Mouse (Mus musculus): ENCODE measurements around the gene Hsd11b2. TPM values are rescaled to one million over a fixed set of nuclear protein-coding genes. Genes with fewer than 3 reads are reported as not detected.
"Not testable (repeated sequence)": the region's sequence is repeated elsewhere in the genome, so short reads cannot be mapped to it uniquely, and the experiment has no call there.

Gene Hsd11b2
- polyA plus RNA-seq, 1 experiment from 2014 or later: 2.2 TPM

- no peak overlapping the region for H3K27ac ChIP-seq (ENCODE audit: low read length)
- no peaks in the 10 kb centered on the region for H3K36me3 ChIP-seq (ENCODE audit: control insufficient read depth, insufficient read depth, low read length)
- no peak for ATAC-seq (ENCODE audit: low read depth)
- WGBS: 82% methylated on average over 3 of the region's 3 CpGs
- H3K9ac ChIP-seq (ENCODE audit: low read length): no peak overlapping the region
- no peaks in the 10 kb centered on the region for H3K9me3 ChIP-seq (ENCODE audit: control insufficient read depth, low read length)
- peaks cover 20% of the 10 kb centered on the region for H3K4me1 ChIP-seq (replicated peaks; ENCODE audit: control insufficient read depth, insufficient read depth, low read length)
- H3K4me3 ChIP-seq (ENCODE audit: low read length): no peak overlapping the region
- H3K27me3 ChIP-seq (ENCODE audit: control insufficient read depth, insufficient read depth, low read depth, low read length): no peaks in the 10 kb centered on the region
- H3K4me2 ChIP-seq (ENCODE audit: low read depth, low read length): no peak overlapping the region
Measured at GRCm38 (mm10) chr8:105562863-105563262, 44.3 kb downstream of the Hsd11b2 start.

GRCm38 (mm10) chr8:105563871-105564270, 45.3 kb downstream of the Hsd11b2 start:
- Histone ChIP-seq H3K36me3 (ENCODE audit: control insufficient read depth, insufficient read depth, low read length) (no peaks in the 10 kb centered on the region), H3K9me3 (ENCODE audit: control insufficient read depth, low read length) (no peaks in the 10 kb centered on the region), H3K4me3 (ENCODE audit: low read length) (no peak overlapping the region), H3K4me1 (replicated peaks; ENCODE audit: control insufficient read depth, insufficient read depth, low read length) (peaks cover 20% of the 10 kb centered on the region), H3K9ac (ENCODE audit: low read length) (no peak overlapping the region), H3K27me3 (ENCODE audit: control insufficient read depth, insufficient read depth, low read depth, low read length) (no peaks in the 10 kb centered on the region), H3K27ac (ENCODE audit: low read length) (no peak overlapping the region; the same call in 1 of the 2 replicates), H3K4me2 (ENCODE audit: low read depth, low read length) (no peak overlapping the region)
- WGBS: 83% methylated on average over 1 of the region's 1 CpGs
- no peak for ATAC-seq (ENCODE audit: low read depth)

- Histone ChIP-seq H3K4me1 (replicated peaks; ENCODE audit: control insufficient read depth, insufficient read depth, low read length) (peaks cover 20% of the 10 kb centered on the region), H3K4me3 (ENCODE audit: low read length) (peak overlapping the region; percentile 98), H3K4me2 (ENCODE audit: low read depth, low read length) (peak overlapping the region; percentile 65), H3K9ac (ENCODE audit: low read length) (peak overlapping the region; percentile 94)
- H3K36me3 ChIP-seq (ENCODE audit: control insufficient read depth, insufficient read depth, low read length); H3K27me3 ChIP-seq (ENCODE audit: control insufficient read depth, insufficient read depth, low read depth, low read length); H3K27ac ChIP-seq (ENCODE audit: low read length); ATAC-seq (ENCODE audit: low read depth); H3K9me3 ChIP-seq (ENCODE audit: control insufficient read depth, low read length): not testable (repeated sequence)
- WGBS: 76% methylated on average over 9 of the region's 9 CpGs
Measured at GRCm38 (mm10) chr8:105564573-105565229, 46.1 kb downstream of the Hsd11b2 start.

GRCm38 (mm10) chr8:105565401-105565881, 46.9 kb downstream of the Hsd11b2 start:
- Histone ChIP-seq H3K9me3 (ENCODE audit: control insufficient read depth, low read length) (no peaks in the 10 kb centered on the region), H3K4me2 (ENCODE audit: low read depth, low read length) (peak overlapping the region; percentile 65), H3K4me3 (ENCODE audit: low read length) (peak overlapping the region; percentile 98), H3K36me3 (ENCODE audit: control insufficient read depth, insufficient read depth, low read length) (no peaks in the 10 kb centered on the region), H3K27ac (ENCODE audit: low read length) (peak overlapping the region; percentile 75), H3K27me3 (ENCODE audit: control insufficient read depth, insufficient read depth, low read depth, low read length) (no peaks in the 10 kb centered on the region), H3K4me1 (replicated peaks; ENCODE audit: control insufficient read depth, insufficient read depth, low read length) (peaks cover 20% of the 10 kb centered on the region), H3K9ac (ENCODE audit: low read length) (peak overlapping the region; percentile 94)
- WGBS: under 1% methylated on average over 31 of the region's 31 CpGs
- peak; percentile 69 for ATAC-seq (ENCODE audit: low read depth)

GRCm38 (mm10) chr8:105565952-105566702, 47.6 kb downstream of the Hsd11b2 start, which contains the start of gene Atp6v0d1:
Gene Atp6v0d1, minus strand, starts transcription at chr8:105566047.
- H3K36me3 ChIP-seq (ENCODE audit: control insufficient read depth, insufficient read depth, low read length): no peaks in the 10 kb centered on the region
- peak within 1 kb of the TSS; percentile 65 for H3K4me2 ChIP-seq (ENCODE audit: low read depth, low read length)
- 1% methylated on average over 53 of the region's 53 CpGs for WGBS
- H3K27me3 ChIP-seq (ENCODE audit: control insufficient read depth, insufficient read depth, low read depth, low read length): no peaks in the 10 kb centered on the region
- ATAC-seq (ENCODE audit: low read depth): peak; percentile 98
- no peaks in the 10 kb centered on the region for H3K9me3 ChIP-seq (ENCODE audit: control insufficient read depth, low read length)
- peak within 1 kb of the TSS; percentile 94 for H3K9ac ChIP-seq (ENCODE audit: low read length)
- H3K4me1 ChIP-seq (replicated peaks; ENCODE audit: control insufficient read depth, insufficient read depth, low read length): peaks cover 20% of the 10 kb centered on the region
- peak within 1 kb of the TSS; percentile 75 for H3K27ac ChIP-seq (ENCODE audit: low read length)
- peak within 1 kb of the TSS; percentile 98 for H3K4me3 ChIP-seq (ENCODE audit: low read length)

GRCm38 (mm10) chr8:105566703-105567595, 48.4 kb downstream of the Hsd11b2 start:
- Histone ChIP-seq H3K27ac (ENCODE audit: low read length) (no peak overlapping the region), H3K4me2 (ENCODE audit: low read depth, low read length) (peak overlapping the region; percentile 65), H3K27me3 (ENCODE audit: control insufficient read depth, insufficient read depth, low read depth, low read length) (no peaks in the 10 kb centered on the region), H3K9me3 (ENCODE audit: control insufficient read depth, low read length) (no peaks in the 10 kb centered on the region), H3K9ac (ENCODE audit: low read length) (peak overlapping the region; percentile 80), H3K36me3 (ENCODE audit: control insufficient read depth, insufficient read depth, low read length) (no peaks in the 10 kb centered on the region), H3K4me3 (ENCODE audit: low read length) (peak overlapping the region; percentile 98), H3K4me1 (replicated peaks; ENCODE audit: control insufficient read depth, insufficient read depth, low read length) (peaks cover 20% of the 10 kb centered on the region)
- 21% methylated on average over 27 of the region's 27 CpGs for WGBS
- ATAC-seq (ENCODE audit: low read depth): no peak; the same call in 1 of the 2 replicates

GRCm38 (mm10) chr8:105571810-105572209, 53.3 kb downstream of the Hsd11b2 start:
- Histone ChIP-seq H3K4me2 (ENCODE audit: low read depth, low read length) (no peak overlapping the region), H3K4me3 (ENCODE audit: low read length) (no peak overlapping the region), H3K36me3 (ENCODE audit: control insufficient read depth, insufficient read depth, low read length) (no peaks in the 10 kb centered on the region), H3K9me3 (ENCODE audit: control insufficient read depth, low read length) (no peaks in the 10 kb centered on the region), H3K27me3 (ENCODE audit: control insufficient read depth, insufficient read depth, low read depth, low read length) (no peaks in the 10 kb centered on the region), H3K27ac (ENCODE audit: low read length) (no peak overlapping the region), H3K4me1 (replicated peaks; ENCODE audit: control insufficient read depth, insufficient read depth, low read length) (no peaks in the 10 kb centered on the region), H3K9ac (ENCODE audit: low read length) (no peak overlapping the region)
- no peak for ATAC-seq (ENCODE audit: low read depth)
- 80% methylated on average over 9 of the region's 9 CpGs for WGBS

GRCm38 (mm10) chr8:105573427-105573826, 54.9 kb downstream of the Hsd11b2 start:
- Histone ChIP-seq H3K4me2 (ENCODE audit: low read depth, low read length) (no peak overlapping the region), H3K27me3 (ENCODE audit: control insufficient read depth, insufficient read depth, low read depth, low read length) (no peaks in the 10 kb centered on the region), H3K4me1 (replicated peaks; ENCODE audit: control insufficient read depth, insufficient read depth, low read length) (no peaks in the 10 kb centered on the region), H3K9me3 (ENCODE audit: control insufficient read depth, low read length) (no peaks in the 10 kb centered on the region), H3K27ac (ENCODE audit: low read length) (no peak overlapping the region), H3K9ac (ENCODE audit: low read length) (no peak overlapping the region), H3K36me3 (ENCODE audit: control insufficient read depth, insufficient read depth, low read length) (no peaks in the 10 kb centered on the region), H3K4me3 (ENCODE audit: low read length) (no peak overlapping the region)
- no peak for ATAC-seq (ENCODE audit: low read depth)

Measured in lung, embryonic 16.5 days (tissue).